19 mouse cellular contexts compared by ENCODE assay signal in genomic region chr9:72558780-72559179, GRCm38 (mm10).
"Had no signal": no experiment of that assay in that cellular context is flagged by ENCODE, and none has a peak within 500 bp of the region (broad histone marks: within the 10 kb centered on the region; RNA-seq: fewer than 3 reads in every experiment).

No protein-coding gene starts in this region.

- H3K4me1 ChIP-seq: lung, embryonic 15.5 days; midbrain, embryonic 13.5 days; midbrain, embryonic 15.5 days; neural tube, embryonic 13.5 days; neural tube, embryonic 15.5 days had no signal

- H3K27ac ChIP-seq: liver, embryonic 14.5 days; lung, embryonic 15.5 days; midbrain, embryonic 13.5 days; midbrain, embryonic 15.5 days; neural tube, embryonic 13.5 days; neural tube, embryonic 15.5 days had no signal

- H3K4me3 ChIP-seq: lung, embryonic 15.5 days; megakaryocyte, embryonic 14.5 days; midbrain, embryonic 13.5 days; midbrain, embryonic 15.5 days; myocyte; neural tube, embryonic 13.5 days; neural tube, embryonic 15.5 days had no signal

- H3K36me3 ChIP-seq: lung, embryonic 15.5 days; midbrain, embryonic 13.5 days; midbrain, embryonic 15.5 days; neural tube, embryonic 13.5 days; neural tube, embryonic 15.5 days had no signal

- H3K9ac ChIP-seq: liver, embryonic 14.5 days; lung, embryonic 15.5 days; midbrain, embryonic 13.5 days; midbrain, embryonic 15.5 days; neural tube, embryonic 13.5 days; neural tube, embryonic 15.5 days had no signal

- H3K27me3 ChIP-seq: lung, embryonic 15.5 days; megakaryocyte, embryonic 14.5 days; midbrain, embryonic 13.5 days; midbrain, embryonic 15.5 days; neural tube, embryonic 13.5 days; neural tube, embryonic 15.5 days had no signal

- ATAC-seq: midbrain, embryonic 13.5 days; midbrain, embryonic 15.5 days had no signal

- DNase-seq: lung, adult 2 months; lung, postnatal 14 days; lung, postnatal 4 days; retina, postnatal 1 day; right cerebral cortex, adult 18-20 months; right cerebral cortex, postnatal 25 days; right cerebral cortex, postnatal 4 days; spleen, adult 18-20 months; thymus, adult 18-20 months; thymus, postnatal 14 days; thymus, postnatal 36 days had no signal
